In genomic region chr5:80248530-80249122, GRCm38 (mm10) we compare ENCODE assay signal across 20 mouse cellular contexts.
DNase-seq lines count a peak whose midpoint lies in the region; ATAC-seq and TF ChIP-seq lines count a peak whose summit lies in the region.
"Had no signal": no experiment of that assay in that cellular context is flagged by ENCODE, and none has a peak within 500 bp of the region (broad histone marks: within the 10 kb centered on the region; RNA-seq: fewer than 3 reads in every experiment).

No protein-coding gene starts in this region.

- no peak overlapping the region for H3K27ac ChIP-seq in neural tube, embryonic 11.5 days (ENCODE audit: low read depth, low read length)
- H3K27ac ChIP-seq in hindbrain, embryonic 13.5 days = no peak overlapping the region
- no peak overlapping the region for H3K27ac ChIP-seq in hindbrain, postnatal 0 days
- no peak overlapping the region for H3K27ac ChIP-seq in neural tube, embryonic 15.5 days (replicated peaks)
- H3K27ac ChIP-seq: embryonic facial prominence, embryonic 13.5 days; forebrain, embryonic 12.5 days; gastrocnemius, adult 2 months; heart, embryonic 13.5 days had no signal

- TF ChIP-seq CTCF in hindbrain, postnatal 0 days (IDR thresholded peaks at IDR 0.05; ENCODE audit: low read depth) = no peak

- H3K36me3 ChIP-seq in neural tube, embryonic 11.5 days (ENCODE audit: control insufficient read depth, insufficient read depth, low read length) = no peaks in the 10 kb centered on the region
- no peaks in the 10 kb centered on the region for H3K36me3 ChIP-seq in hindbrain, embryonic 13.5 days
- H3K36me3 ChIP-seq in hindbrain, postnatal 0 days (ENCODE audit: insufficient read depth, low read length) = no peaks in the 10 kb centered on the region
- H3K36me3 ChIP-seq in neural tube, embryonic 15.5 days = no peaks in the 10 kb centered on the region
- H3K36me3 ChIP-seq: embryonic facial prominence, embryonic 13.5 days; forebrain, embryonic 12.5 days; heart, embryonic 13.5 days had no signal

- DNase-seq in neural tube, embryonic 11.5 days (ENCODE audit: low spot score) = no peak
- DNase-seq in neural tube, embryonic 10.5 days (ENCODE audit: extremely low spot score, low spot score) = no peak
- DNase-seq in hindbrain, postnatal 0 days (ENCODE audit: low spot score) = peak; percentile 24
- no peak for DNase-seq in kidney, adult 9 months
- no peak for DNase-seq in thymus, postnatal 10 days (ENCODE audit: low spot score in 2 of 2)
- no peak for DNase-seq in left cerebral cortex, adult 8-10 months (ENCODE audit: low spot score in 2 of 2)
- DNase-seq: adrenal gland, adult 2 months; adrenal gland, postnatal 25 days; cerebellum, adult 11-12 months; cerebellum, adult 9-10 months; cerebellum, postnatal 36 days; gastrocnemius, adult 2 months; gastrocnemius, postnatal 25 days; heart, postnatal 36 days had no signal

- no peak overlapping the region for H3K4me2 ChIP-seq in neural tube, embryonic 11.5 days (ENCODE audit: low read depth)
- no peak overlapping the region for H3K4me2 ChIP-seq in hindbrain, embryonic 13.5 days
- no peak overlapping the region for H3K4me2 ChIP-seq in hindbrain, postnatal 0 days (ENCODE audit: low read depth, low read length)
- H3K4me2 ChIP-seq in neural tube, embryonic 15.5 days = no peak overlapping the region
- H3K4me2 ChIP-seq: embryonic facial prominence, embryonic 13.5 days; forebrain, embryonic 12.5 days; heart, embryonic 13.5 days had no signal

- no peaks in the 10 kb centered on the region for H3K9me3 ChIP-seq in neural tube, embryonic 11.5 days (ENCODE audit: control insufficient read depth, low read length)
- no peaks in the 10 kb centered on the region for H3K9me3 ChIP-seq in hindbrain, embryonic 13.5 days
- no peaks in the 10 kb centered on the region for H3K9me3 ChIP-seq in hindbrain, postnatal 0 days (ENCODE audit: low read length)
- no peaks in the 10 kb centered on the region for H3K9me3 ChIP-seq in neural tube, embryonic 15.5 days (replicated peaks)
- H3K9me3 ChIP-seq: embryonic facial prominence, embryonic 13.5 days; forebrain, embryonic 12.5 days; heart, embryonic 13.5 days had no signal

- H3K4me3 ChIP-seq in neural tube, embryonic 11.5 days (ENCODE audit: low read depth, low read length) = no peak overlapping the region
- no peak overlapping the region for H3K4me3 ChIP-seq in hindbrain, embryonic 13.5 days
- H3K4me3 ChIP-seq in hindbrain, postnatal 0 days (ENCODE audit: low read length) = no peak overlapping the region
- H3K4me3 ChIP-seq in neural tube, embryonic 15.5 days (replicated peaks) = no peak overlapping the region
- H3K4me3 ChIP-seq: embryonic facial prominence, embryonic 13.5 days; forebrain, embryonic 12.5 days; gastrocnemius, adult 2 months; heart, embryonic 13.5 days had no signal

- H3K4me1 ChIP-seq in neural tube, embryonic 11.5 days (ENCODE audit: control insufficient read depth, insufficient read depth, low read length) = no peaks in the 10 kb centered on the region
- H3K4me1 ChIP-seq in hindbrain, embryonic 13.5 days (replicated peaks) = peaks cover 4% of the 10 kb centered on the region; the same call in 1 of the 2 replicates
- H3K4me1 ChIP-seq in hindbrain, postnatal 0 days (ENCODE audit: insufficient read depth, low read length) = no peaks in the 10 kb centered on the region
- H3K4me1 ChIP-seq in neural tube, embryonic 15.5 days = 0 out of 2 replicates have a peak, but pooled peaks cover 5% of the 10 kb centered on the region
- H3K4me1 ChIP-seq: embryonic facial prominence, embryonic 13.5 days; forebrain, embryonic 12.5 days; heart, embryonic 13.5 days had no signal

- ATAC-seq in neural tube, embryonic 11.5 days (ENCODE audit: insufficient read depth, low FRiP score, low TSS enrichment) = 0 out of 2 replicates have a peak, but pooled peaks have one; percentile 35
- ATAC-seq in hindbrain, embryonic 13.5 days (ENCODE audit: low FRiP score) = peak; percentile 63
- ATAC-seq in hindbrain, postnatal 0 days = no peak
- 0 out of 2 replicates have a peak, but pooled peaks have one; percentile 28 for ATAC-seq in neural tube, embryonic 15.5 days (ENCODE audit: low FRiP score)
- ATAC-seq: forebrain, embryonic 16.5 days had no signal

- no peak overlapping the region for H3K9ac ChIP-seq in neural tube, embryonic 11.5 days (ENCODE audit: low read length)
- H3K9ac ChIP-seq in hindbrain, embryonic 13.5 days = no peak overlapping the region
- no peak overlapping the region for H3K9ac ChIP-seq in hindbrain, postnatal 0 days (replicated peaks; ENCODE audit: low read length)
- no peak overlapping the region for H3K9ac ChIP-seq in neural tube, embryonic 15.5 days (replicated peaks)
- H3K9ac ChIP-seq: embryonic facial prominence, embryonic 13.5 days; forebrain, embryonic 12.5 days; heart, embryonic 13.5 days had no signal

- H3K27me3 ChIP-seq in neural tube, embryonic 11.5 days (ENCODE audit: control insufficient read depth, insufficient read depth, low read length) = no peaks in the 10 kb centered on the region
- H3K27me3 ChIP-seq in hindbrain, embryonic 13.5 days = no peaks in the 10 kb centered on the region
- H3K27me3 ChIP-seq in hindbrain, postnatal 0 days (ENCODE audit: insufficient read depth, low read length) = no peaks in the 10 kb centered on the region
- H3K27me3 ChIP-seq in neural tube, embryonic 15.5 days (replicated peaks) = no peaks in the 10 kb centered on the region
- H3K27me3 ChIP-seq: embryonic facial prominence, embryonic 13.5 days; forebrain, embryonic 12.5 days; heart, embryonic 13.5 days had no signal

- 73% methylated on average over 5 of the region's 5 CpGs for WGBS in neural tube, embryonic 11.5 days
- WGBS in hindbrain, embryonic 13.5 days = 62% methylated on average over 5 of the region's 5 CpGs
- WGBS in hindbrain, postnatal 0 days = 64% methylated on average over 5 of the region's 5 CpGs
- WGBS in neural tube, embryonic 15.5 days = 44% methylated on average over 5 of the region's 5 CpGs
